Mouse (Mus musculus): ENCODE results near the gene Anks1.

- TF ChIP-seq CTCF (IDR thresholded peaks at IDR 0.05; ENCODE audit: low read depth) (no peak), EP300 (optimal IDR thresholded peaks at IDR 0.05) (no peak)
Observed at GRCm38 (mm10) chr17:28028236-28028635, 119.1 kb downstream of the Anks1 start.
